ENCODE assay signal across 38 mouse cellular contexts in the genomic region with DNA sequence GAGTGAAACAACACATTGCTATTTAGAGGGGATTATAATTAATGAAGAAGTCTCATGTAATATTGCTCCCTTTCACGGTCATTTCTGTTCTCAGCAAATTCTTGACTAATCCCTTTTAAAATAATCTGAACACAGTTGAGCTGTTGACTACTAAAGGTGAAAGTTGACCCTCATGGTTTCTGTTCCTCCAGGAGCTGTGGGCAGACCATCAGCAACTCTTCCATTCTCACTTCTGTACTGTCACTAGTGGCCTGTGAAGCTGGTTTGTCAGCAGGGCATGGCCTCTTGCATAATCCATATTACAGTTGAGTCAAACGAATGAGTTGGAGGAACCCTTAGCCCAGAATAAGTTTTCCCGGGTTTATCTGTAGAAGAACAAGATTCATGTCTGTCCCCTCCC. TPM values are rescaled to one million over a fixed set of nuclear protein-coding genes. Genes with fewer than 3 reads are reported as not detected.
DNase-seq lines count a peak whose midpoint lies in the region; ATAC-seq and TF ChIP-seq lines count a peak whose summit lies in the region.
"Had no signal": no experiment of that assay in that cellular context is flagged by ENCODE, and none has a peak within 500 bp of the region (broad histone marks: within the 10 kb centered on the region; RNA-seq: fewer than 3 reads in every experiment).

No protein-coding gene starts in this region.

- 30% methylated on average over 3 of the region's 3 CpGs for WGBS in lung, postnatal 0 days
- 51% methylated on average over 3 of the region's 3 CpGs for WGBS in stomach, postnatal 0 days
- WGBS in thymus, adult 2 months: 96% methylated on average over 3 of the region's 3 CpGs

- no peak overlapping the region for H3K4me2 ChIP-seq in lung, postnatal 0 days (replicated peaks; ENCODE audit: low read depth, low read length)
- H3K4me2 ChIP-seq in CH12.LX (ENCODE audit: insufficient read depth, low read depth, poor library complexity, severe bottlenecking): no peak overlapping the region
- H3K4me2 ChIP-seq in stomach, postnatal 0 days (replicated peaks; ENCODE audit: low read depth): no peak overlapping the region
- H3K4me2 ChIP-seq: forebrain, embryonic 13.5 days; heart, embryonic 15.5 days; hindbrain, embryonic 13.5 days; liver, embryonic 13.5 days; lung, embryonic 14.5 days; midbrain, embryonic 13.5 days; neural tube, embryonic 15.5 days had no signal

- no peak overlapping the region for H3K9ac ChIP-seq in lung, postnatal 0 days (replicated peaks; ENCODE audit: low read depth)
- no peak overlapping the region for H3K9ac ChIP-seq in CH12.LX (ENCODE audit: insufficient read depth, low read depth)
- H3K9ac ChIP-seq in stomach, postnatal 0 days (ENCODE audit: low read length): no peak overlapping the region
- H3K9ac ChIP-seq: forebrain, embryonic 13.5 days; heart, embryonic 15.5 days; hindbrain, embryonic 13.5 days; liver, embryonic 13.5 days; lung, embryonic 14.5 days; midbrain, embryonic 13.5 days; neural tube, embryonic 15.5 days had no signal

- TF ChIP-seq EP300 in lung, postnatal 0 days (IDR thresholded peaks at IDR 0.05): peak; percentile 8; the same call in 1 of the 2 replicates
- TF ChIP-seq EP300 in CH12.LX (IDR thresholded peaks at IDR 0.05; ENCODE audit: low read length): peak; percentile 89
- TF ChIP-seq EP300 in stomach, postnatal 0 days (optimal IDR thresholded peaks at IDR 0.05): no peak

- dilution Hi-C loops in CH12.LX (cut with MboI; ENCODE audit: extremely low pct_ligation_motif_present, extremely low pct_unique_long_range_greater_than_20kb, low sequenced_read_pairs): no loop called here

- DNase-seq in lung, postnatal 0 days (ENCODE audit: low spot score): peak; percentile 54
- no peak for DNase-seq in lung, postnatal 4 days
- DNase-seq in CH12.LX (ENCODE audit: extremely low read depth): peak; percentile 56
- DNase-seq in stomach, postnatal 0 days (ENCODE audit: low spot score): no peak
- DNase-seq in left cerebral cortex, adult 9 months (ENCODE audit: low spot score in 2 of 2): no peak
- no peak for DNase-seq in thymus, adult 2 months
- DNase-seq: adrenal gland, postnatal 10 days; cerebellum, adult 8-10 months; cerebellum, postnatal 25 days; gastrocnemius, postnatal 10 days; heart, postnatal 36 days; kidney, adult 11 months; kidney, postnatal 36 days; left cerebral cortex, postnatal 4 days; liver, embryonic 13.5 days; lung, embryonic 14.5 days; retina, postnatal 1 day; right cerebral cortex, postnatal 14 days; thymus, postnatal 4 days had no signal

- no peaks in the 10 kb centered on the region for H3K9me3 ChIP-seq in lung, postnatal 0 days (ENCODE audit: low read length)
- no peaks in the 10 kb centered on the region for H3K9me3 ChIP-seq in CH12.LX (replicated peaks; ENCODE audit: low read length)
- no peaks in the 10 kb centered on the region for H3K9me3 ChIP-seq in stomach, postnatal 0 days (ENCODE audit: control insufficient read depth, low read length)
- H3K9me3 ChIP-seq: forebrain, embryonic 13.5 days; heart, embryonic 10.5 days; heart, embryonic 15.5 days; hindbrain, embryonic 13.5 days; liver, embryonic 13.5 days; midbrain, embryonic 13.5 days; neural tube, embryonic 15.5 days had no signal

- ATAC-seq in lung, postnatal 0 days: no peak
- peak; percentile 97 for ATAC-seq in megakaryocyte, adult 5-6 weeks (ENCODE audit: poor library complexity, severe bottlenecking)
- ATAC-seq in stomach, postnatal 0 days (ENCODE audit: low FRiP score, low TSS enrichment): no peak
- ATAC-seq: forebrain, embryonic 13.5 days; inflammation-experienced regulatory T-cells, adult 6 months; midbrain, embryonic 13.5 days had no signal

- TF ChIP-seq CTCF in lung, postnatal 0 days (IDR thresholded peaks at IDR 0.05): no peak
- no peak for TF ChIP-seq CTCF in CH12.LX (conservative IDR thresholded peaks at IDR 0.05 in 1 of 2, IDR thresholded peaks at IDR 0.05 in 1 of 2; ENCODE audit: low read depth in 2 of 2, low read length in 2 of 2)
- TF ChIP-seq CTCF in stomach, postnatal 0 days (IDR thresholded peaks at IDR 0.05; ENCODE audit: low read depth): no peak
- no peak for TF ChIP-seq CTCF in thymus, adult 2 months (IDR thresholded peaks at IDR 0.05; ENCODE audit: borderline replicate concordance, control insufficient read depth, extremely low read depth, insufficient read depth, low read length, poor library complexity)

- in situ Hi-C loops in CH12.LX (cut with MboI; ENCODE audit: low pct_ligation_motif_present, low pct_unique_long_range_greater_than_20kb, low sequenced_read_pairs): no loop called here

- H3K27ac ChIP-seq in lung, postnatal 0 days (ENCODE audit: low read length): peak overlapping the region; percentile 66
- H3K27ac ChIP-seq in CH12.LX (ENCODE audit: insufficient read depth, low read depth): no peak overlapping the region
- H3K27ac ChIP-seq in stomach, postnatal 0 days (replicated peaks): 0 out of 2 replicates have a peak overlapping the region, but pooled peaks have one; percentile 25
- no peak overlapping the region for H3K27ac ChIP-seq in thymus, adult 2 months (ENCODE audit: control insufficient read depth, insufficient read depth, low read length)
- H3K27ac ChIP-seq: forebrain, embryonic 13.5 days; heart, embryonic 10.5 days; heart, embryonic 15.5 days; hindbrain, embryonic 13.5 days; layer of hippocampus, adult 2 months; left cerebral cortex, adult 2 months; liver, embryonic 13.5 days; midbrain, embryonic 13.5 days; neural tube, embryonic 15.5 days had no signal

- no peaks in the 10 kb centered on the region for H3K79me2 ChIP-seq in CH12.LX (replicated peaks; ENCODE audit: control insufficient read depth, extremely low read depth, insufficient read depth, poor library complexity, severe bottlenecking)

- no peak for TF ChIP-seq POLR2A in CH12.LX (IDR thresholded peaks at IDR 0.05; ENCODE audit: low read depth, low read length)
- TF ChIP-seq POLR2A in thymus, adult 2 months (IDR thresholded peaks at IDR 0.05; ENCODE audit: control insufficient read depth, extremely low read depth, insufficient read depth, low read length, poor library complexity): no peak

- H3K4me3 ChIP-seq in lung, postnatal 0 days (ENCODE audit: low read depth, low read length): no peak overlapping the region
- H3K4me3 ChIP-seq in CH12.LX (replicated peaks in 1 of 3; ENCODE audit: low read depth in 2 of 3, low read length in 2 of 3, poor library complexity in 1 of 3): no peak overlapping the region
- no peak overlapping the region for H3K4me3 ChIP-seq in stomach, postnatal 0 days (ENCODE audit: low read depth, low read length)
- H3K4me3 ChIP-seq in thymus, adult 2 months (ENCODE audit: control insufficient read depth, insufficient read depth, low read length): no peak overlapping the region
- H3K4me3 ChIP-seq: forebrain, embryonic 13.5 days; heart, embryonic 10.5 days; heart, embryonic 15.5 days; hindbrain, embryonic 13.5 days; layer of hippocampus, adult 2 months; left cerebral cortex, adult 2 months; liver, embryonic 13.5 days; midbrain, embryonic 13.5 days; neural tube, embryonic 15.5 days had no signal

- TF ChIP-seq RAD21 in CH12.LX (IDR thresholded peaks at IDR 0.05; ENCODE audit: low read depth, low read length): no peak

- H3K4me1 ChIP-seq in lung, postnatal 0 days (ENCODE audit: insufficient read depth, low read depth, low read length): no peaks in the 10 kb centered on the region; the same call in 1 of the 2 replicates
- peaks cover 3 to 60% of the 10 kb centered on the region in 2 experiments; a peak in 3 of 4 replicates for H3K4me1 ChIP-seq in CH12.LX (ENCODE audit: control insufficient read depth in 1 of 2, insufficient read depth in 2 of 2)
- no peaks in the 10 kb centered on the region; the same call in none of the 2 replicates for H3K4me1 ChIP-seq in stomach, postnatal 0 days (replicated peaks; ENCODE audit: control insufficient read depth, insufficient read depth)
- H3K4me1 ChIP-seq in thymus, adult 2 months (replicated peaks; ENCODE audit: control insufficient read depth, insufficient read depth, low read length): peaks cover 13% of the 10 kb centered on the region
- H3K4me1 ChIP-seq: forebrain, embryonic 13.5 days; hindbrain, embryonic 13.5 days; midbrain, embryonic 13.5 days; neural tube, embryonic 15.5 days had no signal

- no peaks in the 10 kb centered on the region for H3K36me3 ChIP-seq in lung, postnatal 0 days (ENCODE audit: insufficient read depth, low read length)
- H3K36me3 ChIP-seq in CH12.LX (replicated peaks in 1 of 2; ENCODE audit: control insufficient read depth in 1 of 2, insufficient read depth in 1 of 2, low read length in 1 of 2): peaks cover 38 to 84% of the 10 kb centered on the region in 2 experiments
- no peaks in the 10 kb centered on the region; the same call in 1 of the 2 replicates for H3K36me3 ChIP-seq in stomach, postnatal 0 days (ENCODE audit: control insufficient read depth, insufficient read depth, low read length)
- H3K36me3 ChIP-seq in thymus, adult 2 months (ENCODE audit: control insufficient read depth, insufficient read depth, low read length): no peaks in the 10 kb centered on the region
- H3K36me3 ChIP-seq: G1E; heart, embryonic 15.5 days; hindbrain, embryonic 13.5 days; liver, embryonic 13.5 days; midbrain, embryonic 13.5 days; neural tube, embryonic 15.5 days had no signal

- H3K27me3 ChIP-seq in lung, postnatal 0 days (replicated peaks; ENCODE audit: insufficient read depth, low read length): no peaks in the 10 kb centered on the region
- H3K27me3 ChIP-seq in CH12.LX (replicated peaks): no peaks in the 10 kb centered on the region
- no peaks in the 10 kb centered on the region for H3K27me3 ChIP-seq in stomach, postnatal 0 days (ENCODE audit: control insufficient read depth, insufficient read depth, low read length)
- H3K27me3 ChIP-seq in thymus, adult 2 months (ENCODE audit: control insufficient read depth, insufficient read depth, low read length): no peaks in the 10 kb centered on the region
- H3K27me3 ChIP-seq: forebrain, embryonic 13.5 days; heart, embryonic 15.5 days; liver, embryonic 13.5 days; midbrain, embryonic 13.5 days had no signal

TF ChIP-seq in CH12.LX, 34 proteins besides CTCF, POLR2A, EP300 and RAD21 (continues in another document):
- peak; percentile 73 for TF ChIP-seq BHLHE40 (IDR thresholded peaks at IDR 0.05; ENCODE audit: low read depth, low read length)
- TF ChIP-seq IRF4 (IDR thresholded peaks at IDR 0.05; ENCODE audit: low read depth, low read length): peak; percentile 90
- no peak for TF ChIP-seq NELFE (IDR thresholded peaks at IDR 0.05; ENCODE audit: low read depth, low read length)
- peak; percentile 58 for TF ChIP-seq ETS1 (conservative IDR thresholded peaks at IDR 0.05; ENCODE audit: low read depth, low read length)
- TF ChIP-seq JUN (IDR thresholded peaks at IDR 0.05; ENCODE audit: insufficient read depth, low read depth, low read length): no peak

RNA-seq across cellular contexts. Expression of a gene that starts 58.7 kb away (rescaled TPM):
- not detected in 2 replicates for polyA plus RNA-seq in lung, postnatal 0 days (2015; fragmentation: Nextera tagmentation; extraction: Ambion mirVana)
- total RNA-seq in CH12.LX (2012; rRNA removed) (0.13 TPM in 1 of 2 replicates, not detected in the other), CH12.LX (2014; rRNA removed) (not detected in 2 replicates)
- polyA plus RNA-seq in CH12.LX (2012; ENCODE audit: insufficient read length, low read depth): not detected in 2 replicates
- not detected in 2 replicates for total RNA-seq in megakaryocyte, adult 5-6 weeks (2015)
- total RNA-seq in megakaryocyte, adult 5-6 weeks (2017): not detected in 2 replicates
- not detected in 2 replicates for polyA plus RNA-seq in stomach, postnatal 0 days (2015; fragmentation: Nextera tagmentation; extraction: Ambion mirVana)
- not detected in 2 replicates for polyA plus RNA-seq in thymus, adult 2 months (2012; rRNA removed)
- total RNA-seq: adrenal gland, postnatal 10 days; G1E; gastrocnemius, postnatal 10 days; heart, postnatal 36 days; layer of hippocampus, adult 2 months; layer of hippocampus, postnatal 14 days; left cerebral cortex, adult 2 months; left cerebral cortex, postnatal 4 days; megakaryocyte-erythroid progenitor cell, adult 5-6 weeks had no signal
- polyA plus RNA-seq: C2C12; embryonic facial prominence, embryonic 11.5 days; forebrain, embryonic 13.5 days; G1E; heart, embryonic 15.5 days; hindbrain, embryonic 13.5 days; inflammation-experienced regulatory T-cells, adult 6 months; kidney, embryonic 16.5 days; limb, embryonic 14.5 days; liver, embryonic 13.5 days; lung, embryonic 14.5 days; midbrain, embryonic 13.5 days; neural tube, embryonic 15.5 days; small intestine, adult 2 months; thymus, postnatal 0 days had no signal

Comparison
In these comparisons a context has a peak if more than half of its experiments do, and no peak if none do; other contexts are left out.
1. DNase-seq: peak in lung, postnatal 0 days (single experiment) and CH12.LX (single experiment); none in lung, postnatal 4 days (0 of 2), stomach, postnatal 0 days (single experiment), left cerebral cortex, adult 9 months (0 of 2) and thymus, adult 2 months (single experiment).
2. H3K27ac ChIP-seq: peak in lung, postnatal 0 days (single experiment) and stomach, postnatal 0 days (single experiment); none in CH12.LX (single experiment) and thymus, adult 2 months (single experiment).